ENCODE assay signal across 21 mouse cellular contexts in genomic region chr14:71937157-71937485, GRCm38 (mm10).
DNase-seq lines count a peak whose midpoint lies in the region; ATAC-seq lines count a peak whose summit lies in the region.
"Had no signal": no experiment of that assay in that cellular context is flagged by ENCODE, and none has a peak within 500 bp of the region (broad histone marks: within the 10 kb centered on the region; RNA-seq: fewer than 3 reads in every experiment).

No protein-coding gene starts in this region.

- no peaks in the 10 kb centered on the region for H3K9me3 ChIP-seq in forebrain, embryonic 12.5 days
- no peaks in the 10 kb centered on the region for H3K9me3 ChIP-seq in forebrain, embryonic 13.5 days (replicated peaks)
- H3K9me3 ChIP-seq in neural tube, embryonic 12.5 days = no peaks in the 10 kb centered on the region
- no peaks in the 10 kb centered on the region for H3K9me3 ChIP-seq in neural tube, embryonic 13.5 days
- H3K9me3 ChIP-seq in neural tube, embryonic 15.5 days (replicated peaks) = no peaks in the 10 kb centered on the region
- H3K9me3 ChIP-seq in neural tube, embryonic 14.5 days (ENCODE audit: control insufficient read depth, low read length) = no peaks in the 10 kb centered on the region

- peak; percentile 23; the same call in 1 of the 2 replicates for ATAC-seq in forebrain, embryonic 12.5 days (ENCODE audit: low FRiP score)
- no peak for ATAC-seq in forebrain, embryonic 13.5 days
- ATAC-seq in neural tube, embryonic 12.5 days (ENCODE audit: low FRiP score, low read depth) = peak; percentile 48; the same call in 1 of the 2 replicates
- peak; percentile 66; the same call in 1 of the 2 replicates for ATAC-seq in neural tube, embryonic 13.5 days (ENCODE audit: low read depth)
- ATAC-seq in neural tube, embryonic 15.5 days (ENCODE audit: low FRiP score) = no peak
- ATAC-seq in neural tube, embryonic 14.5 days (ENCODE audit: low read depth) = peak; percentile 61; the same call in 1 of the 2 replicates
- ATAC-seq: activated CD4-positive, CD25-positive, alpha-beta regulatory T cell, adult 4 months; CD4-positive, CD25-positive, alpha-beta regulatory T cell, adult 4 months; Patski had no signal

- H3K36me3 ChIP-seq in forebrain, embryonic 12.5 days (replicated peaks) = no peaks in the 10 kb centered on the region
- no peaks in the 10 kb centered on the region for H3K36me3 ChIP-seq in forebrain, embryonic 13.5 days (ENCODE audit: poor library complexity, severe bottlenecking)
- H3K36me3 ChIP-seq in neural tube, embryonic 12.5 days = no peaks in the 10 kb centered on the region
- no peaks in the 10 kb centered on the region for H3K36me3 ChIP-seq in neural tube, embryonic 13.5 days
- no peaks in the 10 kb centered on the region for H3K36me3 ChIP-seq in neural tube, embryonic 15.5 days
- no peaks in the 10 kb centered on the region for H3K36me3 ChIP-seq in neural tube, embryonic 14.5 days (ENCODE audit: control insufficient read depth, insufficient read depth, low read length)
- H3K36me3 ChIP-seq: G1E had no signal

- no peak for DNase-seq in neural tube, embryonic 10.5 days (ENCODE audit: extremely low spot score, low spot score)
- no peak for DNase-seq in gastrocnemius, postnatal 10 days
- DNase-seq: adrenal gland, adult 2 months; adrenal gland, adult 8-10 months; adrenal gland, postnatal 10 days; adrenal gland, postnatal 14 days; adrenal gland, postnatal 25 days; adrenal gland, postnatal 36 days; B cell, adult 2 months; cerebellum, adult 11 months; cerebellum, adult 11-12 months had no signal

- H3K4me1 ChIP-seq in forebrain, embryonic 12.5 days = peaks cover 6% of the 10 kb centered on the region; the same call in 1 of the 2 replicates
- H3K4me1 ChIP-seq in forebrain, embryonic 13.5 days = peaks cover 15% of the 10 kb centered on the region
- no peaks in the 10 kb centered on the region for H3K4me1 ChIP-seq in neural tube, embryonic 12.5 days
- H3K4me1 ChIP-seq in neural tube, embryonic 13.5 days (replicated peaks) = peaks cover 7% of the 10 kb centered on the region; the same call in 1 of the 2 replicates
- peaks cover 7% of the 10 kb centered on the region; the same call in 1 of the 2 replicates for H3K4me1 ChIP-seq in neural tube, embryonic 15.5 days
- no peaks in the 10 kb centered on the region for H3K4me1 ChIP-seq in neural tube, embryonic 14.5 days (ENCODE audit: control insufficient read depth, insufficient read depth, low read length)

- H3K9ac ChIP-seq in forebrain, embryonic 12.5 days = no peak overlapping the region
- H3K9ac ChIP-seq in forebrain, embryonic 13.5 days = no peak overlapping the region
- no peak overlapping the region for H3K9ac ChIP-seq in neural tube, embryonic 12.5 days
- H3K9ac ChIP-seq in neural tube, embryonic 13.5 days = no peak overlapping the region
- no peak overlapping the region for H3K9ac ChIP-seq in neural tube, embryonic 15.5 days (replicated peaks)
- H3K9ac ChIP-seq in neural tube, embryonic 14.5 days (replicated peaks; ENCODE audit: low read depth, low read length) = no peak overlapping the region

- no peak overlapping the region for H3K27ac ChIP-seq in forebrain, embryonic 12.5 days
- H3K27ac ChIP-seq in forebrain, embryonic 13.5 days = no peak overlapping the region
- no peak overlapping the region for H3K27ac ChIP-seq in neural tube, embryonic 12.5 days
- H3K27ac ChIP-seq in neural tube, embryonic 13.5 days (replicated peaks) = no peak overlapping the region
- no peak overlapping the region for H3K27ac ChIP-seq in neural tube, embryonic 15.5 days (replicated peaks)
- no peak overlapping the region for H3K27ac ChIP-seq in neural tube, embryonic 14.5 days (ENCODE audit: low read depth, low read length)

- H3K4me2 ChIP-seq in forebrain, embryonic 12.5 days = no peak overlapping the region
- no peak overlapping the region for H3K4me2 ChIP-seq in forebrain, embryonic 13.5 days
- H3K4me2 ChIP-seq in neural tube, embryonic 12.5 days (replicated peaks) = no peak overlapping the region
- no peak overlapping the region for H3K4me2 ChIP-seq in neural tube, embryonic 13.5 days
- H3K4me2 ChIP-seq in neural tube, embryonic 15.5 days = no peak overlapping the region
- H3K4me2 ChIP-seq in neural tube, embryonic 14.5 days (ENCODE audit: low read depth, low read length) = no peak overlapping the region

- H3K4me3 ChIP-seq in forebrain, embryonic 12.5 days (replicated peaks) = no peak overlapping the region
- no peak overlapping the region for H3K4me3 ChIP-seq in forebrain, embryonic 13.5 days
- no peak overlapping the region for H3K4me3 ChIP-seq in neural tube, embryonic 12.5 days
- no peak overlapping the region for H3K4me3 ChIP-seq in neural tube, embryonic 13.5 days
- H3K4me3 ChIP-seq in neural tube, embryonic 15.5 days (replicated peaks) = no peak overlapping the region
- H3K4me3 ChIP-seq in neural tube, embryonic 14.5 days (ENCODE audit: low read depth, low read length) = no peak overlapping the region

- H3K27me3 ChIP-seq in forebrain, embryonic 12.5 days = peaks cover 38% of the 10 kb centered on the region
- peaks cover 34% of the 10 kb centered on the region for H3K27me3 ChIP-seq in forebrain, embryonic 13.5 days
- no peaks in the 10 kb centered on the region for H3K27me3 ChIP-seq in neural tube, embryonic 12.5 days (replicated peaks)
- H3K27me3 ChIP-seq in neural tube, embryonic 13.5 days = no peaks in the 10 kb centered on the region
- no peaks in the 10 kb centered on the region for H3K27me3 ChIP-seq in neural tube, embryonic 15.5 days (replicated peaks)
- H3K27me3 ChIP-seq in neural tube, embryonic 14.5 days (ENCODE audit: control insufficient read depth, insufficient read depth, low read length) = no peaks in the 10 kb centered on the region
- H3K27me3 ChIP-seq: Patski had no signal

- 63% methylated on average over 2 of the region's 2 CpGs for WGBS in forebrain, embryonic 12.5 days
- WGBS in forebrain, embryonic 13.5 days = 51% methylated on average over 2 of the region's 2 CpGs
- WGBS in neural tube, embryonic 12.5 days = 77% methylated on average over 2 of the region's 2 CpGs
- 62% methylated on average over 2 of the region's 2 CpGs for whole genome bisulfite sequencing in neural tube, embryonic 13.5 days
- 57% methylated on average over 2 of the region's 2 CpGs for WGBS in neural tube, embryonic 15.5 days
- WGBS in neural tube, embryonic 14.5 days = 55% methylated on average over 2 of the region's 2 CpGs

Comparison
In these comparisons a context has a peak if more than half of its experiments do, and no peak if none do; other contexts are left out.
1. ATAC-seq: peak in forebrain, embryonic 12.5 days (single experiment), neural tube, embryonic 12.5 days (single experiment), neural tube, embryonic 13.5 days (single experiment) and neural tube, embryonic 14.5 days (single experiment); none in forebrain, embryonic 13.5 days (single experiment) and neural tube, embryonic 15.5 days (single experiment).